Mouse (Mus musculus): ENCODE results near the gene D230025D16Rik.

D230025D16Rik gene

DNA sequence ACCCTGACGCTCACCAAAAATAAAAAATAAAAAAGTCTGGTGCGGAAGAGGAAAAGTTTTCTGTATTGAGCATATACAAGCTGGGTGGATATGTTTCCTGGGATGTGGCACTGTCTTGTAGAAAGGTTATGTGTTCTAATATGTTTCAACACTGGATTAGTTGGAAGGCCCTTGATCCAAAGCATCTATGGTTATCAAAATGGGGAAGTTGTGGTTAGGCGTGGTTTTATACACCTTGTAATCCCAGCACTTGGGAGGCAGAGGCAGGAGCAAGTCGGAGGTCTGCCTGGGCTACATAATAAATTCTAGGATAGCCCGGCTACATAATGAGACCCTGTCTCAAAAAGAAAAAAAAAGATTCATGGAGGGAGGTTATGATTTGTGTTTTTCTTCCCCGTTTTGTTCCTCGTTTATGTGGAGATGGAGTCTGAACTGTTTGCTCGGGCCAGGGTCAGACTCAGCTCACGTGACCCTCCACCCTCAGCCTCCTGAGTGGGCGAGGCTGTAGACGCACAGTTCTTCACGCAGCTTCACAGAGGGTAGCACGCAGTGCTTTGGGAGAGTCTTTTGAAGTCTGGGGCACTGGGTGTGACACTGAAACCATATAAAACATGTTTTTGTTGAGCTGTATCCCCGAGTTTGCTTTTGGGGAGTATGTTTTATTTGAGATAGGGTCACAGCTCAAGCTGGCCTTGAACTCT is 12.6 kb downstream of the D230025D16Rik start:
- no peak for DNase-seq

GRCm38 (mm10) chr8:105241016-105241415 is 16.1 kb downstream of the D230025D16Rik start:
- no peak for DNase-seq

- no peak for DNase-seq
Observed at GRCm38 (mm10) chr8:105251954-105252353, 27.0 kb downstream of the D230025D16Rik start.

GRCm38 (mm10) chr8:105252680-105253537 is 28.0 kb downstream of the D230025D16Rik start:
- no peak for DNase-seq

GRCm38 (mm10) chr8:105253766-105254151 is 28.8 kb downstream of the D230025D16Rik start:
- peak in 1 of 2 experiments; percentile 39 for DNase-seq

- peak; percentile 96 to 97 for DNase-seq
Observed at GRCm38 (mm10) chr8:105254152-105254965, 29.4 kb downstream of the D230025D16Rik start.

DNA sequence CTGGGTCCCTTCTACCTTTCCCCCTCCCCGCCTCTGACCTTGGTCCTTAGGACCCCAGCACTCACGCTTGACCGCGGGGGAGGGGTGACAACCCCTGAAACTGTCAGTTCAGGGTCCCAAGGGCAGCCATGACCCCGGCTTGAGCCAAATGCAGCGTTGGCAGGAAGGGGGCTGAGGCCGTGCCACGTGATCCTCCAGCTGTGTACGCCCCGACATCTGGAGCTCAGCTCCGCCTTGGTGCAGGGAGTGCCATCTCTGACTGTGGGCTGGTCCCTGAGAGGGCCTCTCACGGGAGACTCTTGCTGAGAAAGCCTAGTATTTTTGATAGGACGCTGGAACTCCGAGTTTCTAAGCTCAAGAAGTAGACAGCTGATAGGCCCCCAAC is 30.0 kb downstream of the D230025D16Rik start, which contains the start of gene B3gnt9:
B3gnt9 (minus strand) TSS at position 188 of the 385 bp plus-strand sequence.
- DNase-seq = peak in 1 of 2 experiments; percentile 51

GRCm38 (mm10) chr8:105257318-105258114 is 32.6 kb downstream of the D230025D16Rik start:
- DNase-seq = no peak

DNA sequence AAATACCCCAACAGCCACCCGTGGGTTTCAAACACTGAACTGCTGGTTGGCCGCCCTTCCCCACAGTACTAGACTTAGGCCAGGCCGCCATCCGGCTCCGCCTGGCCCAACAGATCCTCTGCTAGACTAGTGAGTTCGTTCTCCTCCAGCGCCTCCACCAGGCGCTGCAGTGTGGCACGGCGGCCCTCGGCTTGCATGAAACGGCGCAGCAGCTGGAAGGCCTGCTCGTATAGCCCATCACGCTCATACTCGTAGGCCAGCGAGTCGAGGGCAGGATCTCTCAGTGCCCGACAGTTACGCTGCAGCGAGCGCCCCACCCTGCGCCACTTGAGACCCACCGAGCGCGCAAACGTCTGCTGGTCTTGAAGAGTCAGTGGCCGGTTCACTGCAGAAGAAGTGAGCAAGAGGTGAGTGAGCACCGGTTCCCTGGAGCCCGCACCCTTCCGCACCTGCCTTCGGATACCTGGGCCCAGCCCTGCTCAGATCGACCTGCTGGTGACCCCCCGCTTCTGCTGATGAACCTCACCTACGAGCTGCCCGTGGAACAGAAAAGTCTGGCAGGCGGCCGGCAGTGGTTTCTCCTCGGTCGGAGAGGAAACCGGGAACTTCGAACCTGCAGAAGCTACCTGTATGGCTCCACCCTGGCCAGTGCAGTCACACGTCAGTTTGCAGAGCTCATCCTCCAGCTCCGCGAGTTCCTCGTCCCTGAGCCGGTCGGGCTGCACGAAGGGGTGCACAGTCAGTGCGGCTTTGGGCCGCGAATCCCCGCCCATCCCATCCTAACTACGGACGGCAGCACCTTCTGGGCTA is 34.2 kb downstream of the D230025D16Rik start:
- peak; percentile 54 to 58 for DNase-seq

GRCm38 (mm10) chr8:105259721-105260320 is 34.9 kb downstream of the D230025D16Rik start:
- peak; percentile 86 to 90 for DNase-seq

GRCm38 (mm10) chr8:105260371-105261099 is 35.6 kb downstream of the D230025D16Rik start:
- DNase-seq = no peak

DNA sequence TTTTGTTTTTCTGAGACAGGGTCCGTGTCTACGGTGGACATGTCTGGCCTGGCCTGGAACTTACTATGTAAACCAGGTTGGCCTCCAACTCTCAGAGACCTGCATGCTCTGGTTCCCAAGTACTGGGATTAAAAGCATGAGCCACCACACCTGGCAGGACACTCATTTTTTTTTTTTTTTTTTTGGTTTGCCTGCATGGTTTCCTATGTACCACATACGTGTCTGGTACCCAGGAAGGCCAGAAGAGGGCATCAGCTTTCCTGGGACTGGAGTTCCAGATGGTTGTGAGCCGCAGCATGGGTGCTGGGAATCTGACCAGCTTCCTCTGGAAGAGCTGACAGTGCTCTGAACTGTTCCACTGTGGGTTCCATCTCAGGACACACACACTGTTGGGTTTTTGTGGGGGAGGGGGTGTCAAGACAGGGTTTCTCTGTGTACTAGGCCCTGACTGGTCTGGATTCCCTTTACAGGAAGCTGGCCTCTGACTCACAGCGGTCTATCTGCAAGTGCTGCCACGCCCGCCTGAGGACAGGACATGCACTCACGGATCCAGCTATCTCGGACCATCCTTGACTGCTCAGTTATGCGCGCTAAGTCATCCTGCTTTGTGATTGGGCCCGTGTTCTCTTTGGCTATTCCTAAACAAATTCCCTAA is 36.5 kb downstream of the D230025D16Rik start:
- no peak for DNase-seq

DNA sequence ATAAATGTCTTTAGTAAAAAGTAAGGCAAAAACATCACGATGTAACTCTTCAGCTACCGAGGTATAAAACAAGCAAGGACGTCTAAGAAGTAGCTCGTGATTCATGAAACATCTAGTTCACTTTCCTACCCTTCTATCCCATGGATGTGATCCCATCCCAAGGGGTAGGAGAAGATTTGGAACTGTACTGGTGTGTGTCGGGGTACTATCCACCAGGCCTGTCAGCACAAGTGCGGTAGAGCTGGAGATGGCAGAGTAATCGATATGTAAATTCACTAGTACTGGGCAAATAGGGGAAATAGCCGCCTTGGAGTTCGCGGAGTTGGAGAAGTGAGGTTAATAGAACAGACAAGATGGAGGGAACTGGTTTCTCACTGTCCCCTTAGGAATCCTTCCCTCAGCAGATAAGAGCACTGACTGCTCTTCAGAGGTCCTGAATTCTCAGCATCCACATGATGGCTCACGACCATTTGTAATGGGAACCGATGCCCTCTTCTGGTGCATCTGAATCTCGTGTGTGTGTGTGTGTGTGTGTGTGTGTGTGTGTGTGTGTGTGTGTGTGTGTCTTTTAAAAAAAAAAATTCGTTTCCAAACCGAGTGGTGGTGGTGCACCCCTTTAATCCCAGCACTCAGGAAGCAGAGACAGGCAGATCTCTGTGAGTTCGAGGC is 38.4 kb downstream of the D230025D16Rik start:
- no peak for DNase-seq

GRCm38 (mm10) chr8:105264024-105264982 is 39.4 kb downstream of the D230025D16Rik start, which contains the start of the genes Tradd and Fbxl8:
Gene Tradd, minus strand, starts transcription at chr8:105264609.
Gene Fbxl8, plus strand, starts transcription at chr8:105264648.
- DNase-seq = peak; percentile 60 to 75

DNA sequence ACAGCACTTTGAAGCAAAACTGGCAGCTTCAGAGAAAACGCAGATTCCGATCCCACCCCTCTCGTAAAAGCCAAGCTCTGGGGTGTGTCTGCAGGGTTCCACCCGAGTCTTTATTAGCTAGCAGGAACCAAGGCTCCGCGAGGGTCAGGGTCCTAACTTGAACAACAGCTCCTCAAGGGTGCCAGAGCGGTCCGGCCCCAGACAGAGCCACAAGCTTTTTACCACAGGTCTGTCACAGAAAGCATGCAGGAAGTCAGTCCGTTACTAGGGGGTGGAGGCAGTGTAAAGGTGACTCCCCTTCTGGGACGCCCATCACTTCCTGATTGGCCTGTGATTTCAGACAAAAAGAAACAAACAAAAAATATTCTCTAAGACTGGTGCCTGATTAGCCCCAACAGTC is 40.2 kb downstream of the D230025D16Rik start:
- no peak for DNase-seq

- DNase-seq = peak in 1 of 2 experiments; percentile 34
Observed at GRCm38 (mm10) chr8:105266775-105267174, 41.8 kb downstream of the D230025D16Rik start.

- peak; percentile 81 to 90 for DNase-seq
Observed at GRCm38 (mm10) chr8:105268342-105269074, 43.6 kb downstream of the D230025D16Rik start.

All from cerebellum, postnatal 10 days (tissue).